Mouse (Mus musculus) liver, embryonic 14.5 days (tissue): Measurements from ENCODE around the gene Sel1l3. TPM values are rescaled to one million over a fixed set of nuclear protein-coding genes. Genes with fewer than 3 reads are reported as not detected.

ENCODE experiments used
- ATAC-seq: fragments of 200-750 bp; cut with Nextera tagmentation; 2 replicates; pipeline ENCODE4 v1.8.0; 2017; ENCODE audit warnings: moderate number of reproducible peaks, mild to moderate bottlenecking, moderate library complexity; ENCODE audit not compliant: insufficient read depth
- DNase-seq, 3 experiments: peaks; one replicate each; pipeline ENCODE4 v3.0.0-alpha.2; 2012 to 2013; ENCODE audit warnings: low read depth in 3 of 3, low spot score in 3 of 3
- H3K27ac ChIP-seq: fragments of 300-500 bp; sonication (generic); 2 replicates; pipeline ENCODE4 v1.5.1; 2014; ENCODE audit warnings: moderate library complexity, mild to moderate bottlenecking, control low read depth, inconsistent platforms
- H3K27me3 ChIP-seq: fragments of 300-500 bp; sonication (generic); 2 replicates; pipeline ENCODE4 v1.6.1; 2014; ENCODE audit warnings: mild to moderate bottlenecking, low read length, moderate library complexity; ENCODE audit not compliant: control insufficient read depth, insufficient read depth
- H3K36me3 ChIP-seq: fragments of 300-500 bp; sonication (generic); replicated peaks from 2 replicates; pipeline ENCODE4 v1.6.1; 2014; ENCODE audit warnings: low read depth; ENCODE audit not compliant: control insufficient read depth, insufficient read depth
- H3K4me1 ChIP-seq, 2 experiments: fragments of 200-500 bp in 1 of 2; fragments of 300-500 bp in 1 of 2; sonication (generic) in 1 of 2; replicated peaks; 2 replicates each; pipeline ENCODE4 v1.6.1; 2012 to 2014; ENCODE audit warnings: antibody characterized with exemption in 1 of 2, inconsistent platforms in 1 of 2, low read length in 1 of 2; ENCODE audit not compliant: control insufficient read depth in 2 of 2, insufficient read depth in 2 of 2
- H3K4me2 ChIP-seq: fragments of 300-500 bp; sonication (generic); 2 replicates; pipeline ENCODE4 v1.6.1; 2014; ENCODE audit warnings: low read depth, mild to moderate bottlenecking, control low read depth, moderate library complexity
- H3K4me3 ChIP-seq, 2 experiments: fragments of 200-500 bp in 1 of 2; fragments of 300-500 bp in 1 of 2; sonication (generic) in 1 of 2; 2 replicates each; pipeline ENCODE4 v1.5.1; 2012 to 2014; ENCODE audit warnings: low read depth in 2 of 2, low read length in 2 of 2, mild to moderate bottlenecking in 2 of 2, control low read depth in 1 of 2, inconsistent platforms in 1 of 2, moderate library complexity in 1 of 2; ENCODE audit not compliant: insufficient read depth in 1 of 2
- H3K9ac ChIP-seq: fragments of 300-500 bp; sonication (generic); replicated peaks from 2 replicates; pipeline ENCODE4 v1.6.1; 2014; ENCODE audit warnings: mild to moderate bottlenecking, control low read depth, moderate library complexity
- H3K9me3 ChIP-seq: fragments of 300-500 bp; sonication (generic); 2 replicates; pipeline ENCODE4 v1.6.1; 2016; ENCODE audit warnings: low read length, mixed read lengths; ENCODE audit not compliant: control insufficient read depth
- CTCF ChIP-seq: IDR thresholded peaks from 2 replicates; pipeline ENCODE4 v1.5.1; 2016; ENCODE audit warnings: antibody characterized with exemption, low read depth, control low read depth
- EP300 ChIP-seq: IDR thresholded peaks from 2 replicates; pipeline ENCODE4 v1.6.1; 2016; ENCODE audit warnings: antibody characterized with exemption, low read depth
- WGBS: fragments of 180-500 bp; shearing (Covaris S2); extraction: QIAGEN DNeasy Blood & Tissue Kit; methylation state at CpG from one replicate; pipeline ENCODE4 v1.1.7; 2014; ENCODE audit not compliant: insufficient replicate concordance; 5-methylcytosine and 5-hydroxymethylcytosine counted together
- polyA plus RNA-seq, 2 experiments: library from polyadenylated mRNA; depleted of rRNA in 1 of 2; stranded (reverse) in 1 of 2; unstranded in 1 of 2; fragments of >200 nt; fragmentation: Nextera tagmentation in 1 of 2; extraction: Ambion mirVana in 1 of 2; gene quantifications; 2 replicates each; pipeline versions ENCODE4 v1.2.1 to v1.2.3; 2012 to 2014

The Sel1l3 gene
- polyA plus RNA-seq, 2 experiments, result 0.03 to 0.10 TPM

DNA sequence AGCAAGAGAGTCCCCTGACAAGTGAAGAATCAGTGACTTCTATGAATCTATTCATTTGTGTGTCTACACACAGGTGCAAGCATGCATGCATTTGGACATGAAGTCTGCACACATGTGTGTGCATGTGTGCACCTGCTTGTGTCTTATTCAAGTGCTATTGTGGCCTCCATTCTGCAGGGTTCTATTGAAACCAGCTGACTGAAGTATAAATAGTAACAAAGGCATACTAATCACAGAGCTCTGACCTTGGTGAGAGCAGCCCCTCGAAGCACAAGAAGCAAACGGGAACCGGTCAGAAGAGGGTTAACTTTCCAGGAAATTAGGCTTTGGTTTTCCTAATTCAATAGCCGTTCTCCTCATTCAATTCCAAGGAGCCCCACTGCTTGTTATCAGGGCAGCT lies 74.6 kb downstream of the Sel1l3 start:
- no peak for DNase-seq
- 47% methylated on average over 4 of the region's 4 CpGs for WGBS
- no peaks in the 10 kb centered on the region for H3K9me3 ChIP-seq
- no peak overlapping the region for H3K9ac ChIP-seq
- no peak overlapping the region for H3K4me2 ChIP-seq
- H3K4me1 ChIP-seq, result no peaks in the 10 kb centered on the region
- no peak for ATAC-seq
- no peaks in the 10 kb centered on the region for H3K36me3 ChIP-seq
- TF ChIP-seq EP300 (no peak), CTCF (no peak)
- H3K4me3 ChIP-seq, result no peak overlapping the region
- no peak overlapping the region for H3K27ac ChIP-seq
- no peaks in the 10 kb centered on the region for H3K27me3 ChIP-seq

DNA sequence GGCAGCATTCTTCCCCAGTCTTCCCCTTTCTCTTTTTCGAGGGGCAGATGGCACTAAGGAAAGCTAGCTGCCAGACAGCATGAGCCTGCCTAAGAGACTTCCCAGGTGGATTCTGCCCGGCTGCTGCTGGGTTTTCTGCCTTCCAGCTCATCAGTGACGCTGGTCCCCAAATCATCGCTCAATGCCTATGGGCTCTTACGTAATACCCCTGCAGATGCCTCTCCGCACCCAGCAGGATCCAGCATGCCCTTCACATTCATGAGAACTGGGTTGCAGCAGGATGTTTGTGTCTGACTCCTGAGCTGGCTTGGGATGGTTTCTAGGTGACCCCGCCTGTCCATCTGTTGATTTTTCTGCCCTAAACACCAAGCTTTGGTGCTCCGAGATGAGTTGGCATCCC lies 75.7 kb downstream of the Sel1l3 start:
- 70% methylated on average over 8 of the region's 8 CpGs for WGBS
- Histone ChIP-seq H3K4me1 (no peaks in the 10 kb centered on the region), H3K27ac (no peak overlapping the region), H3K4me3 (no peak overlapping the region), H3K9ac (no peak overlapping the region), H3K9me3 (no peaks in the 10 kb centered on the region), H3K4me2 (no peak overlapping the region), H3K27me3 (no peaks in the 10 kb centered on the region), H3K36me3 (no peaks in the 10 kb centered on the region)
- ATAC-seq, result no peak
- DNase-seq, result no peak
- TF ChIP-seq EP300, result no peak
- no peak for TF ChIP-seq CTCF

DNA sequence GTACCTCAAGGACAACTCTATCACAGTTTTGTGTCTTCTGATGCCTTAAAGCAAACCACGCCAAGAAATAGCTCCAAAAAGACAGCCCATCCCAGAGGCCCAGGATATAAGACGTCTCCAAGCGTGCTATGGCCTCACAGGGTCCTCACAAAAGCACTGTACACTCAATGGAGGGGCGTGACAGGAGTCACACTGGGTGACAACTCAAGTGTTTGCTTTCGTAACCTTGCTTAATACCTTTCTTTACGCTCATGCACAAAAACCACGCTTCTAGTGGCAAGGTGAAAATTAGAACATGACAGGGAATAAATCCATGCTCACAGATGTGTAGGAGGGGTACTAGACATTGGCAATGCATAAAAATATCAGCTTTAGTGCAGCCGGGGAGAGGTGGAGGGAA lies 77.7 kb downstream of the Sel1l3 start:
- 54% methylated on average over 8 of the region's 8 CpGs for WGBS
- H3K4me2 ChIP-seq, result no peak overlapping the region
- H3K9ac ChIP-seq, result no peak overlapping the region
- no peaks in the 10 kb centered on the region for H3K36me3 ChIP-seq
- no peak for DNase-seq
- TF ChIP-seq CTCF (no peak), EP300 (no peak)
- H3K4me3 ChIP-seq, result no peak overlapping the region
- H3K27me3 ChIP-seq, result no peaks in the 10 kb centered on the region
- ATAC-seq, result no peak
- H3K4me1 ChIP-seq, result no peaks in the 10 kb centered on the region
- H3K9me3 ChIP-seq, result no peaks in the 10 kb centered on the region
- H3K27ac ChIP-seq, result no peak overlapping the region

- no peaks in the 10 kb centered on the region for H3K4me1 ChIP-seq
- no peaks in the 10 kb centered on the region for H3K27me3 ChIP-seq
- H3K4me3 ChIP-seq, result no peak overlapping the region
- 62% methylated on average over 2 of the region's 2 CpGs for WGBS
- ATAC-seq (no peak), DNase-seq (no peak)
- H3K9me3 ChIP-seq, result no peaks in the 10 kb centered on the region
- no peak overlapping the region for H3K27ac ChIP-seq
- no peak overlapping the region for H3K9ac ChIP-seq
- 0 out of 2 replicates have a peak, but pooled peaks have one; percentile 8 for TF ChIP-seq CTCF
- no peak for TF ChIP-seq EP300
- no peaks in the 10 kb centered on the region for H3K36me3 ChIP-seq
- H3K4me2 ChIP-seq, result no peak overlapping the region
These were observed 79.7 kb downstream of the Sel1l3 start for GRCm38 (mm10) chr5:53134003-53134402.

DNA sequence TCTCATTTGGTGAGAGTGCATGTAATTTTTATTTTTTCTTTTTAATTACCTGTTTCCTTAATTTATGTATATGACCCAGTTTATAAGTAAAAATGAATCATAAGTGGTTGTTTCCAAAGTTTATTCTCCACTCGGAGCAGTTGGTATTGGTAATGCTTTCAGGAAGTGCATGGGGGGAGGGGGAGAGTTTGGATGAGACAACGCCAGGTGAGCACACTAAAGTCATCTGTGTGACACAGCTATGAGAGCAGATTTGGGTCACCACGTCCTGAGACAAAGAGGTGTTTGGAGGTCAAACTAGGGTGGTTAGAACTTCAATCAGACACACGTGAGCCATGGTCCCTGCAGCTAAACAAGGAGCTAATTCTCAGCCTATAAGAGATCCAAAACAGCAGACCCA lies 89.0 kb downstream of the Sel1l3 start:
- H3K4me3 ChIP-seq, result no peak overlapping the region
- H3K9ac ChIP-seq, result no peak overlapping the region
- no peaks in the 10 kb centered on the region for H3K4me1 ChIP-seq
- H3K27me3 ChIP-seq, result no peaks in the 10 kb centered on the region
- TF ChIP-seq CTCF (no peak), EP300 (no peak)
- DNase-seq (no peak), ATAC-seq (no peak)
- H3K27ac ChIP-seq, result no peak overlapping the region
- WGBS, result 34% methylated on average over 4 of the region's 4 CpGs
- H3K4me2 ChIP-seq, result no peak overlapping the region
- no peaks in the 10 kb centered on the region for H3K9me3 ChIP-seq
- no peaks in the 10 kb centered on the region for H3K36me3 ChIP-seq
